Mouse (Mus musculus) spleen, postnatal 14 days (tissue): ENCODE measurements around the gene Prpf3.
A peak's percentile ranks its signal among the peaks of the same experiment; 100 is the strongest.
"Not testable (repeated sequence)": the region's sequence is repeated elsewhere in the genome, so short reads cannot be mapped to it uniquely, and the experiment has no call there.

Experiments used
- DNase-seq, 2 experiments: peaks; one replicate each; pipeline ENCODE4 v3.0.0; 2021 to 2022; ENCODE audit warnings: low spot score in 2 of 2

Prpf3 gene

DNA sequence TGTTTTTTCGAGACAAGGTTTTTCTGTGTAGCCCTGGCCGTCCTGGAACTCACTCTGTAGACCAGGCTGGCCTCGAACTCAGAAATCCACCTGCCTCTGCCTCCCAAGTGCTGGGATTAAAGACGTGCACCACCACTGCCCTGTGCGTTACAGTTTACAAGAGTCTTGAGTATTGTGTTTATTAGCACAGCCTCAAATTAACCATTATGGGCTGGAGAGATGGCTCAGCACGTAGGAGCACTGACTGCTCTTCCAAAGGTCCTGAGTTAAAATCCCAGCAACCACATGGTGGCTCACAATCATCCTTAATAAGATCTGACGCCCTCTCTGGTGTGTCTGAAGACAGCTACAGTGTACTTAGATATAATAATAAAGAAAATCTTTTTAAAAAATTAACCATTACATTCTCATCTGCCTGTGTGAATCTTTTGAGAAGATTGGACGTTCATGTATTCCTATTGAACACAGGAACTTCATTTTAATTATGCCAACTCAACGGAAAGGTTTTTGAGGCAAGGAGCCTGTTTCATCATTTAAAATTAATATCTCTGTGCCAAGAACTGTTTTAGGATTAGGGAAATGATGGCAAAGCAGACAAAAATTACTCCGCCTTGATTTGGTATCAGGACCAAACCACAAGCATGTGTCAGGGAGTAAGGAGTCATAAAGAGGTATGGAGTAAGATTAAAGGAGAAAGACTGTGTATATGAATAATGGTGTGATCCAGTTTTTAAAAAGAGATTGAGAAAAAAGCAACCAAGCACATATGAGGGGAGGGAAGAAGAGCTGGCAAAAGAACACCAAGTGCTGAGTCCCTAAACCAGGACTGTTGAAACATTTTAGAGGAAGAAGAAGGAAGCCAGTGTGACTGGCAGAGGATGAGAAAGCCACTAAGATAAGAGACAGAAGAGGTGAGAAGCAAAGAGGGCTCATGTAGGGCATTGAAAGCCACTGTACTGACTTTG is 35.4 kb downstream of the Prpf3 start:
- DNase-seq, result no peak

DNA sequence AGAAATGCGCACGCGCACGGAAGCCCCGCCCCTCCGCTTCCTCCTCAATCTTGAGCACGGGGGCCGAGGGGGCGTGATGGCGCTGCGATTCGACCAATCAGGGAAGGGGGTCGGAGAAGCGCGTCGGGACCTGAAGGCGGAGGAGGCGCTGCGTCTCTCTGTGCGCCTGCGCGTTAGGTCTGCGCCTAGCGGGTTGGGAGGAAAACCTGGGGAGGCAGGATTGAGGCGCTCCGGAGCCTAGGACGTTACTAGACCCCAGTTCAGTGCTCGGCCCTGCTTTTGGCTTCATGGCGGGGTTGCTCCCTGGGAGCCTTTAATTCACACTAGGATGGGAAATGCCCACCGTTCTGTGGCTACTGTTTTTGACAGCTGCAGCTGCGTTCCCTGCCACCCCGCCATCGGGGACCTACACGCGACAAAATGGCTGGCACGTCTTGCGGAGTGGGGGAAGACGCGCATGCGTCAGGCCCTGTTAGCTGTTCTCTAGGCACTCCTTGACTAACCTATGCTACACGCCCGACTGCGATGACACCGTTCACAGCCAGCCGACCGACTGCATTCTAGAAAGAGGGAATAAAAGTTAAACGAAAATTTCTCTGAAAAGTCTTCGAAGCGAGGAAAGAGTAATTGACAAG is 36.2 kb downstream of the Prpf3 start:
- peak; percentile 99 to 100 for DNase-seq

DNA sequence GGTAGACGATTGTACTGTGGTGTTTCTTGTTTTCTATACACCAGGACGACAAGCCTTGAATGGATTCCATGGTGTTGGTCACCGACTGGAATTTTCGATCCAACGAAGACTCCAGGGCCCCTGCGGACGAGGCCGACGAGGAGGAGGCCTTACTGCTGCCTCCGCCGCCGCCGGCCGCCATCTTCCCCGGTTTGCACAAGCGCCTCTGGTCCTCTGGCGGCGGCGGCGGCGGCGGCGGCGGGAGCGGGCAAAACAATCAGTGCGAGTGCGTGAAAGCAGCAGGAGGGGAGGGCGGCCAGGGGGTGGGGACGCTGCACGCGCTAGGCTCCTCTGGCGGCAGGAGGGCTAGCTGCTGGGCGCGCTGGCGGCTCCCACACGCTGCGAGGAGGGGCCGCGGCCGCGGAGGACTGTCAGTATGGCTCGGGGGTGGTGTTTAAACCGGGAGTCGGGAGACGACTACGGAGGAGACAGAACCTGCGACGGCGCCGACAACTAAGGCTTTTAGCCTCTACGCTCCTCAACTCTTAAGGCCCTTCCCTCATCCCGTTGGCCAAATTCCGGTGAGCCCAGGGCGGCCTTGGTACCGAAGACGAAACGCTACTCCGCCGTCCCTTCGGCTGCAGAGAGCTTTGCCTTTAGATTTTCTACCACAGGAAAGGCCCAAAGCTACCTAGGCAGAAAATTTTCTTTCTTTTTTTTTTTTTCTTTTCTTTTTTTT is 37.0 kb downstream of the Prpf3 start, which contains the start of gene Rprd2:
Gene Rprd2, minus strand, starts transcription at position 293 of the 718 bp plus-strand sequence.
- DNase-seq, result peak; percentile 54 to 65

DNA sequence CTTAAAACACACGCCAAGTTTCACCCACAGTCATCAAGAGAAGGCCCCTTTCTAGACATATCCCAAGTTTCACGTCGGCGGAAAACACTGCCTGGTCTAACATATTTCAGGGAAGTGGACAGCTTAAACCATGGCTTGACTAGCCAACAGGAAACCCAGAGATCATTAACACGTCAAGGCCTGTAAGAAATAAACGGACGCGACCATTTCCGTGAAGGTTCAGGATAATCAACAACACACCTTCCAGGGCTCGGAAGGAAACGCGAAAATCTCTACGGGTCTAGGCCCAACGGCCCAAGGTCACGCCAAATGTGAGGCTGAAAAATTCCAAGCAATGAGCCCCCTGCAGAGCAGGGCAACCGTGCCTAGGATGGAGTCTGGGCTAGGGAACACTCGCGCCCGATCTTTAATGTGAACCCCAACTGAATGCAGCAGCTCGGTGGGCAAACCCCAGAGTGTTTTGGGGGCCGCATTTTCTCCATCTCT is 37.6 kb downstream of the Prpf3 start:
- peak; percentile 19 to 23 for DNase-seq

DNA sequence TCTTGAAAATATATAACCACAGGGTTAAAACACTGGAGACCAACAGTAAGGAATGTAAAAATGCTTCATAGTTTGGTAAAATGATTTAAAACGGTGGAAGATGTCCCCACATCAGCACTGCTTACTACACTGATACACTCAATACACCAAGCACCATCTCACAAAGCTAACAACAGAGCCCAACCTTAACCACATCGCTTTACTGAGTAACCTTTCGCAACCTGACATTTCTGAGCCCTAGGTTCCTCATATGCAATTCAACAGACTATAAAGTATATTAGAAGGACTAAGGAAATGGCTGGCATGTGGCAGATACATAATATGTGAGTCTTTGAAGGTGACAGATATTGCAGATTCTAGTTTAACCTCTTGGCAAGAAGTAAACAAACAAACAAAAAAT is 39.0 kb downstream of the Prpf3 start:
- no peak for DNase-seq

DNA sequence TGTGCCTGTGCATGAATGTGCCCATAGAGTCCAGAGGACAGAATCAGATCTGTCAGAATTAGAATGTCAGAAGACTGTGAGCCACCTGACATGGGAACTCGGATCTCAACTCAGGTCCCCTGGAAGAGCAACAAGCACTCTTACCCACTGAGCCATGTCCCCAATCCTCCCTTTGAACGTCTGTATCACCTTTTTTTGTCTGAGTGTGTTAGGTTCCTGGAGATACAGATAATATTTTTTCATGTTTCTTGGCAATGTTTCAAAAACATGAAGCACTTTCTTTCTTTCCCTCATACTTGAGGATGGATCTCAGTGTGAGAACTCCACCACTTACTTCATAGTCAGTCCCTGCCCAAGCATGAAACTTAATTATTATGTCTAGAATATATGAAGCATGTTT is 47.3 kb downstream of the Prpf3 start:
- DNase-seq, result no peak

DNA sequence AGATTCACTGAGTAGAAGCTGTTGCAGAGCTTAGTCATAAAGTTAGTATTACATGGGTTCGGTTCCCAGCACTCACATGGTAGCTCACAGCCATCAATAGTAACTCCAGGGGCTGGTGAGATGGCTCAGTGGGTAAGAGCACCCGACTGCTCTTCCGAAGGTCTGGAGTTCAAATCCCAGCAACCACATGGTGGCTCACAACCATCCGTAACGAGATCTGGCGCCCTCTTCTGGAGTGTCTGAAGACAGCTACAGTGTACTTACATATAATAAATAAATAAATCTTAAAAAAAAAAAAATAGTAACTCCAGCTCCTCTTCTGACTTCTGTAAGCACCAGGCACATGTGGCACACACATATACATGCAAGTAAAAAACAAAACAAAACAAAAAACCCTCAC is 48.1 kb downstream of the Prpf3 start:
- DNase-seq, result not testable (repeated sequence)

DNA sequence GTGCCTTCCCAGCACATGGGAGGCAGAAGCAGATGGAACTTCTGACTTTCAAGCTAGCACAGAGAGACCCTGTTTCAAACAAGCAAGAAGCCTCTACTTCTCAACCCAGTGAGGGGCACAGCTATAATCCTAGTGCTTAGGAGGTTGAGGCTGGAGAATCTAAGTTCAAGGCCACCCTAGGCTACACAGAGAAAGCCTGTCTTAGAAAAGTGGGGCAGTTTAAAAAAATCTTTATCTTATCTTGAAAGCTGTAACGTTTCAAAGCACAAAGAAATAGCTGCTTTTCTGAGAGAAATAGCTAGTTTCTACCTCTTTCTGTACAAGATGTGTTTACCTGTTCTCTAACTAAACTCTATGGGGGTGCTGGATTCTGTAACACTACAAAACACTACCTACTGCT is 49.0 kb downstream of the Prpf3 start:
- DNase-seq, result no peak

DNA sequence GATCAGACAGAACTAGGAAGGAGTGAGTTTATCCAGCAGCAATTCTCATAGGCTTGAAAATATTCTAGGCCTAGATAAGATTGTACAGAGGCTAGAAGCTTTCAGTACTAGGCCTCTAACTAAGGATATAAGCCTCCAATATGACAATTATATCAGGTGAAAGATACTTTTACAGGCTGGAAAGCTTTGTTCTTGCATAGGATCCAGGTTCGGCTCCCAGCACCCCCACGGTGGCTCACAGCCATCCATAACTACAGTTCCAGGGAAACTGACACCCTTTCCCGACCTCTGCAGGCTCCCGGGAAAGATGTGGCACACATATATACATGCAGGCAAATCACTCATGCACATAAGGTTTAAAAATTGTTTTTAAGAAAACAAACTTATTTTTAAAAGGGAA is 51.8 kb downstream of the Prpf3 start:
- no peak for DNase-seq

DNA sequence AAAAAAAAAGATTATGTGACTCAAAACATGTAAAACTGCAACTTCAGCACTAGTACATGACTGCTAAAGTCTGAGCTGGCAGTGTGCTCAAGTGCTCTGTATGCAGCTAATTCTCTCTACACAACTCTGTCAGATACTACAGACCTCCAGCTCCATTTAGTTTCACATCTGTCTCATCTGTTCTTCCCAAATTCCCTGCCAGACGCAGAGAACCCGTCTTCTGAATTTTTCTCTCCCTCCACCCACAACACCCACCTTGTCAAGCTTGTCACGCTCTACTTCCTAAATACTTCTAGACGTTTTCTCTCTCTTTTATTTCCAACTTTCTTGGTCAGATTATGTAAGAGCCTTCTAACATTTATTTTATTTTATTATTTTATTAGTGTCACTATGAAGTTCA is 56.9 kb downstream of the Prpf3 start:
- DNase-seq, result no peak

DNA sequence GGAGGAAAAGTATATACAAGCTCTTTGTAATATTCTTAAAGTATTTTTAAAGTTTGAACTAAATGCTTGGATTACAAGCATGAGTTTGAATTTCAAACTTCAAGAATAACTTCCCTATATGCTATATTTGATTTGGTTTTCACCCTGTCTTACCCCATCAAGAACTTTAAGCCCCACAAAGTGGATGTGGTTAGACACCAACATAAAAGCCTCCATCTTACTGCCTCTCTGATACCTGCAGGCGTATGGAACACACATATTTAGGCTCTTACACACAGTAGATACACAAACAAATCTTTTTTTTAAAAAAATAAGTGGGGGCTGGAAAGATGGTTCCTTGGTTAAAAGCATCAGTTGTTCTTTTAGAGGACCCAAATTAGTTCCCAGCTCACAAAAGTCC is 61.4 kb downstream of the Prpf3 start:
- no peak for DNase-seq

DNA sequence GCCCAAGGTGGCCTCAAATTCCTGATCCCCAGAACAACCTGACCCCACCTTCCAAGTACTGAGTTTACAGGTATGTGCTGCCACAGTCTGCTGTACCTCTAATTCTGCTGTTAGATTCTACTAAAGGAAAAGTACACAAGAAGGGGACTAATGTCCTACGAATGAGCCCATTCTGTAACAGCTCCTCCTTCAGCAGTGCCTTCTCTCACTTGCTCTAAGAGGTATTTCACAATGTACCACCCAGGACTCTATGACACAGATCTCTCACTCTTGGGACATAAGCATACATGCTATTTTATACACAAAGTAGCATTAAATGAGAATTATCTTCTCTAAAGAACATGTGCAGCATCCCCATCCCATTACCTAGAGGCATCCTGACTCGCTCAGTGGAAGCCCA is 62.0 kb downstream of the Prpf3 start:
- DNase-seq, result no peak

DNA sequence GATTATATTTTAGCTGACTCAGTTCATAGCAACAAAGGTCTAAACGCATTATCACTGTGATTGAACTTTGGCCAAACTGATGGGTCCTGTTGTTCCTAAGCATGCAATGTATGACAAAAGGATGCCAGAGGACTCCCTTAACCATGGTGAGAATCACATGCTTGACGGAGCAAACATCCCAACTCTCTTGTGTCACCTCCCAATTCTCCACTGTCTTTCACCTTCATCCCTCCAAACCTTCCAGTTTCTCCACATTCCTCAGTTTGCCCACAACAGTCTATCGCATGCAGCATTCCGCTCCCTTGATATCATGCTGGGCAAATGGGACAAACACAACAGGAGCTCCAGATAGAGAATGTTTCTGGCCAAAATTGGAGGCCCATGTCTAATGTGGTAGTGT is 70.2 kb downstream of the Prpf3 start:
- DNase-seq, result no peak
